Mouse (Mus musculus): Measurements from ENCODE around the gene Tchh. TPM values are rescaled to one million over a fixed set of nuclear protein-coding genes. Genes with fewer than 3 reads are reported as not detected.
A peak's percentile ranks its signal among the peaks of the same experiment; 100 is the strongest.

Gene Tchh
- total RNA-seq, 2 experiments from 2014 or later: 1.8 to 2.1 TPM

- peak; percentile 44 to 83 for DNase-seq (ENCODE audit: low spot score in 2 of 2)
Measured at GRCm38 (mm10) chr3:93493992-93494391, 51.9 kb downstream of the Tchh start.

GRCm38 (mm10) chr3:93494774-93495173, 52.6 kb downstream of the Tchh start:
- DNase-seq (ENCODE audit: low spot score in 2 of 2): peak in 1 of 2 experiments; percentile 6

- no peak for DNase-seq (ENCODE audit: low spot score in 2 of 2)
Measured at GRCm38 (mm10) chr3:93497131-93497530, 55.0 kb downstream of the Tchh start.

Small RNA genes within 50 kb of the gene (microRNA-seq; reads per million reads assigned to microRNA genes)
- gene Gm22752: 0 reads per million in 2 experiments

Other genes with a start within 250 kb of the Tchh start
- not detected for gene Flg2, start 245.1 kb upstream of the Tchh start, total RNA-seq (2021)
- not detected for gene Flg, start 168.8 kb upstream of the Tchh start, total RNA-seq (2021)
- gene Hrnr, start 122.6 kb upstream of the Tchh start, total RNA-seq (2021): not detected
- not detected for gene Rptn, start 48.6 kb upstream of the Tchh start, total RNA-seq (2021)
- gene Tchhl1, start 26.4 kb downstream of the Tchh start, total RNA-seq (2021): not detected
- gene S100a11, start 78.2 kb downstream of the Tchh start, total RNA-seq (2021): 1 to 10 TPM; 7.1 to 8.3 TPM
- gene S100a10, start 112.8 kb downstream of the Tchh start, total RNA-seq (2021): 10 to 100 TPM; 21.4 to 23.5 TPM
- not detected for gene Tdpoz2, start 210.4 kb downstream of the Tchh start, total RNA-seq (2021)
- not detected for gene Tdpoz1, start 234.0 kb downstream of the Tchh start, total RNA-seq (2021)

Measured in layer of hippocampus, adult 18-20 months (tissue).